Mouse (Mus musculus) kidney, embryonic 14.5 days (tissue): ENCODE data around the gene Myo10. TPM values are rescaled to one million over a fixed set of nuclear protein-coding genes. Genes with fewer than 3 reads are reported as not detected.

Source experiments
- ATAC-seq: fragments of 200-750 bp; cut with Nextera tagmentation; 2 replicates; pipeline ENCODE4 v1.8.0; 2017; ENCODE audit warnings: moderate number of reproducible peaks, mild to moderate bottlenecking, moderate TSS enrichment, moderate library complexity; ENCODE audit not compliant: low FRiP score, low TSS enrichment
- H3K27ac ChIP-seq: fragments of 300-500 bp; sonication (generic); 2 replicates; pipeline ENCODE4 v1.5.1; 2014; ENCODE audit warnings: low read depth, mild to moderate bottlenecking, low read length, moderate library complexity, mixed read lengths
- H3K27me3 ChIP-seq: fragments of 300-500 bp; sonication (generic); 2 replicates; pipeline ENCODE4 v1.6.1; 2014; ENCODE audit warnings: mild to moderate bottlenecking, low read length; ENCODE audit not compliant: control insufficient read depth, insufficient read depth
- H3K36me3 ChIP-seq: fragments of 300-500 bp; sonication (generic); 2 replicates; pipeline ENCODE4 v1.6.1; 2014; ENCODE audit warnings: low read length, mixed read lengths; ENCODE audit not compliant: control insufficient read depth, insufficient read depth
- H3K4me1 ChIP-seq: fragments of 300-500 bp; sonication (generic); 2 replicates; pipeline ENCODE4 v1.6.1; 2014; ENCODE audit warnings: low read length, mixed read lengths; ENCODE audit not compliant: control insufficient read depth, insufficient read depth
- H3K4me2 ChIP-seq: fragments of 300-500 bp; sonication (generic); replicated peaks from 2 replicates; pipeline ENCODE4 v1.6.1; 2014; ENCODE audit warnings: low read depth, mild to moderate bottlenecking, low read length
- H3K4me3 ChIP-seq: fragments of 300-500 bp; sonication (generic); 2 replicates; pipeline ENCODE4 v1.5.1; 2014; ENCODE audit warnings: mild to moderate bottlenecking, low read length
- H3K9ac ChIP-seq: fragments of 300-500 bp; sonication (generic); 2 replicates; pipeline ENCODE4 v1.6.1; 2014; ENCODE audit warnings: low read depth, mild to moderate bottlenecking, low read length, moderate library complexity
- H3K9me3 ChIP-seq: fragments of 300-500 bp; sonication (generic); 2 replicates; pipeline ENCODE4 v1.6.1; 2016; ENCODE audit warnings: low read length; ENCODE audit not compliant: control insufficient read depth
- WGBS: fragments of 180-500 bp; shearing (Covaris S2); extraction: QIAGEN DNeasy Blood & Tissue Kit; methylation state at CpG from one replicate; pipeline ENCODE4 v1.1.7; 2014; 5-methylcytosine and 5-hydroxymethylcytosine counted together
- polyA plus RNA-seq: library from polyadenylated mRNA; unstranded; fragments of >200 nt; fragmentation: Nextera tagmentation; extraction: Ambion mirVana; gene quantifications from 2 replicates; pipeline ENCODE4 v1.2.1, GENCODE M21; 2014

The Myo10 gene
- polyA plus RNA-seq, 1 experiment from 2014 or later, result 52.2 TPM

- 96% methylated on average over 11 of the region's 11 CpGs for WGBS
- no peak overlapping the region for H3K27ac ChIP-seq
- ATAC-seq, result no peak
- H3K9me3 ChIP-seq, result no peaks in the 10 kb centered on the region
- H3K4me1 ChIP-seq, result peaks cover 40% of the 10 kb centered on the region
- no peak overlapping the region for H3K9ac ChIP-seq
- H3K27me3 ChIP-seq, result no peaks in the 10 kb centered on the region
- no peaks in the 10 kb centered on the region for H3K36me3 ChIP-seq
- no peak overlapping the region for H3K4me3 ChIP-seq
- no peak overlapping the region for H3K4me2 ChIP-seq
Observed at GRCm38 (mm10) chr15:25675359-25675758, 53.0 kb downstream of the Myo10 start.

DNA sequence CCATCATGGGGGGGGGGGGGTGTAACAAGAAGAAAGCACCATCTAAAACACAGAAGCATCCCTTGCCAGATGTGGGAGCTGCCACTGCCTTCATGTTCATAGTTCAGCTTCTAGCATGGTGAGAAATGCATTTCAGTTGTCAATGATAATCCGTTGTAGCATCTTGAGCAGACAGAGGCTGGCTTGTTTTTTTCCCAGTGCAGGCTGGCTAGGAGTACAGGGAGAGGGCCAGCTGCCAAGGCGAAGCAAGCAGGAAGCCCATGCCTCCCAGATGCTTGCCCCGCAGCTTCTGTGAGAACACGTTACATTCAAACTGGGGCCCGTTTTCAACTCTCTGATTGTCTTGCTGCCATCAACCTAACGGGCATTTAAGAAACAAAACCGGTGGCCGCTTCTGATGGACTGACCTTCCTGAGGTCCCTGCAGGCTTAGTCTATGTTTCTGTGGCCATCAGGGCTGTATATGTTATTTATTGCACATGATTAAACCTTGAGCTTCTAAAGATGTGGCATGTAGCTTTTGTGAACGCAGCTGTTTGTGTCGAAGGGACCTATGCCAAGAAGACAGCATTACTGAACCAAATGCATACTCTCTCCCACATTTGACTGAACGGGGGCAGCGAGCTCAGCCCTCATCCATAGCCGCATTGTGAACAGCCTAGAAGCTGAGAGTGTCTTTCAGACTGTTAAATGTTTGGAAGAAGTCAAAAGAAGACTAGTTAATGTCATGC is 53.9 kb downstream of the Myo10 start:
- 78% methylated on average over 13 of the region's 13 CpGs for WGBS
- no peaks in the 10 kb centered on the region for H3K27me3 ChIP-seq
- peaks cover 42% of the 10 kb centered on the region for H3K4me1 ChIP-seq
- H3K4me3 ChIP-seq, result no peak overlapping the region
- H3K27ac ChIP-seq, result no peak overlapping the region
- no peak overlapping the region for H3K4me2 ChIP-seq
- no peaks in the 10 kb centered on the region for H3K36me3 ChIP-seq
- no peaks in the 10 kb centered on the region for H3K9me3 ChIP-seq
- ATAC-seq, result no peak
- H3K9ac ChIP-seq, result no peak overlapping the region

GRCm38 (mm10) chr15:25679081-25679480 is 56.8 kb downstream of the Myo10 start:
- Histone ChIP-seq H3K27me3 (no peaks in the 10 kb centered on the region), H3K4me2 (no peak overlapping the region), H3K4me3 (no peak overlapping the region), H3K9me3 (no peaks in the 10 kb centered on the region), H3K36me3 (no peaks in the 10 kb centered on the region), H3K27ac (no peak overlapping the region), H3K4me1 (peaks cover 42% of the 10 kb centered on the region), H3K9ac (no peak overlapping the region)
- no peak for ATAC-seq
- WGBS, result 66% methylated on average over 3 of the region's 3 CpGs

DNA sequence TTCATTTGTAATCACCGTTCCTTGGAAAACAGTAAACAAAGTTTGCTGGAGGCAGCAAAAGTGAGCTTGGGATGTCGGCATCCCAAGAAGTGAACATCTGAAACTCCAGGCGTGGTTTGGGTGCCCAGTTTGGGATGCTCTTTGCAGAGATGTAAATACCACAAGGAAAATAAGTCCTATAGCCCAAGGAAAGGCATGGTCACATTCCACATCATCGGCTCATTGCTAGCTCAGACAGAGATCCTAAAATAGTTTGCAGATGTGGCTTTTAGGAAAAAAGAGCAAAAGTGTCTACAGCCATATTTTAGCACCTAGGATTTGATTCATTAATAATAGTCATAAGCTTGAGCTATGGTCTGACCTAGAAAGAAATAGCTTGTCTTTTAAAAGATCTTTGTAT is 57.3 kb downstream of the Myo10 start:
- Histone ChIP-seq H3K4me3 (no peak overlapping the region), H3K36me3 (no peaks in the 10 kb centered on the region), H3K27me3 (no peaks in the 10 kb centered on the region), H3K9me3 (no peaks in the 10 kb centered on the region), H3K27ac (no peak overlapping the region), H3K9ac (no peak overlapping the region), H3K4me2 (no peak overlapping the region), H3K4me1 (peaks cover 42% of the 10 kb centered on the region)
- WGBS, result 83% methylated on average over 4 of the region's 4 CpGs
- ATAC-seq, result no peak

DNA sequence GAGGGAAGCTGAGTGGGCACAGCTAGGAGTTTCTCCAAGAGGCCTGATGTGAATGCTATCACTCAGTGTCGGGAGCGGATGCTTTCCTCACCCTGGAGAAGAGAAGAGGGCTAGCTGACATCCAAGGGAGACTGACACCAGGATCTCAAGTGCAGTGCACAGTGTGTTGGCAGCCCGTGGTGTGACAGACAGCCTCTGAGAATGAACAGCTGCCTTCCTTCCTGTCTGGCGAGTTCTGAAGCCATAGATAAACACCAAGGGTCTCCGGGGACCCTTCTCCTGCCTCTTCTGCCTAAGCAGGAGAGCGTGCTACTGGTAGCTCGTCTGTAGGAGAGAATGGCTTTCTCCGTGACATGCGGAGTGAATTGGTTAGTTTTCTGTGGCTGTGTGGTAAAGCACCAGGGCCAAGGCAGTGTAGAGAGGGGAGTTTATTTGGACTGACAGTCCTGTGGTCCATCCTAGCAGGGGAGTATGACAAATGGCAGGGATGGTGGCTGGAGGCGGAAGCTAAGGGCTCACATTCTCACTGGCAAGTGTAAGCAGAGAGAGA is 58.0 kb downstream of the Myo10 start:
- Histone ChIP-seq H3K4me3 (no peak overlapping the region), H3K36me3 (no peaks in the 10 kb centered on the region), H3K4me1 (peaks cover 42% of the 10 kb centered on the region), H3K9me3 (no peaks in the 10 kb centered on the region), H3K27me3 (no peaks in the 10 kb centered on the region), H3K9ac (no peak overlapping the region), H3K4me2 (no peak overlapping the region), H3K27ac (peak overlapping the region; percentile 42; the same call in 1 of the 2 replicates)
- peak; percentile 47; the same call in 1 of the 2 replicates for ATAC-seq
- 22% methylated on average over 10 of the region's 10 CpGs for WGBS

- H3K4me3 ChIP-seq, result no peak overlapping the region
- 30% methylated on average over 13 of the region's 13 CpGs for WGBS
- H3K27me3 ChIP-seq, result no peaks in the 10 kb centered on the region
- no peaks in the 10 kb centered on the region for H3K9me3 ChIP-seq
- H3K9ac ChIP-seq, result no peak overlapping the region
- H3K4me1 ChIP-seq, result peaks cover 29% of the 10 kb centered on the region
- no peak for ATAC-seq
- no peak overlapping the region for H3K27ac ChIP-seq
- no peak overlapping the region for H3K4me2 ChIP-seq
- H3K36me3 ChIP-seq, result no peaks in the 10 kb centered on the region
Observed at GRCm38 (mm10) chr15:25682953-25683507, 60.7 kb downstream of the Myo10 start.

DNA sequence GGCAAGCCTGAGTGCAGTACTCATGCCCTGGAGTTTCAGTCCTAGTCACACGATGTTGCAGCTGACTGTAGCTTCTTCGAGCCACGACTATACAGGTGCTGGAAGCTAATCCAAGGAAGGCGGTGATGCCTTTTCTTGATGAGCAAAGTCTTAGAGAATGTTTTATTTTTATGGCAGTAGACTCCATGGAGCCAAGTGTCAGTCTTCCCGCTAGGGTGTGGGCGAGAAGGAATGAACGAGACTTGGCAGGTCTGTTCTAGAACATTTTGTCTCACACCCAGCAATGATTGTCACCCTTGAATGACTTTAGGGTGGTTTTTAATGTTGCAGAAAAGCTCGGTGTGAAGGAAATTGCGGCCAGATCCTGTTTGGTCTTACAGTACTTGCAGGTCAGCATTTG is 62.9 kb downstream of the Myo10 start:
- H3K9me3 ChIP-seq, result no peaks in the 10 kb centered on the region
- H3K27ac ChIP-seq, result no peak overlapping the region
- no peak for ATAC-seq
- H3K27me3 ChIP-seq, result no peaks in the 10 kb centered on the region
- peaks cover 30% of the 10 kb centered on the region for H3K4me1 ChIP-seq
- H3K9ac ChIP-seq, result no peak overlapping the region
- no peak overlapping the region for H3K4me2 ChIP-seq
- WGBS, result 52% methylated on average over 9 of the region's 9 CpGs
- no peak overlapping the region for H3K4me3 ChIP-seq
- no peaks in the 10 kb centered on the region for H3K36me3 ChIP-seq

GRCm38 (mm10) chr15:25688424-25689283 is 66.3 kb downstream of the Myo10 start:
- peak; percentile 83 for ATAC-seq
- WGBS, result 38% methylated on average over 9 of the region's 9 CpGs
- Histone ChIP-seq H3K27ac (no peak overlapping the region), H3K4me2 (no peak overlapping the region), H3K4me1 (peaks cover 22% of the 10 kb centered on the region), H3K27me3 (no peaks in the 10 kb centered on the region), H3K36me3 (no peaks in the 10 kb centered on the region), H3K9ac (no peak overlapping the region), H3K4me3 (no peak overlapping the region), H3K9me3 (no peaks in the 10 kb centered on the region)
